Mouse (Mus musculus) heart, adult 18-20 months (tissue): Measurements from ENCODE around the gene Gadd45gip1. TPM values are rescaled to one million over a fixed set of nuclear protein-coding genes. Genes with fewer than 3 reads are reported as not detected.

ENCODE experiments used
- DNase-seq, 2 experiments: peaks; one replicate each; pipeline ENCODE4 v3.0.0; 2021 to 2022; ENCODE audit warnings: mixed read lengths in 1 of 2
- microRNA-seq, 2 experiments: library from miRNA; unstranded; fragments of <30 nt; microRNA quantifications; one replicate each; pipeline ENCODE4 v1.2.0; 2022
- total RNA-seq, 2 experiments: library from RNA; stranded (reverse); gene quantifications; 2 replicates each; pipeline ENCODE4 v1.2.3; 2021

Gene Gadd45gip1
- total RNA-seq, 2 experiments from 2014 or later: 31.5 to 35.7 TPM

DNA sequence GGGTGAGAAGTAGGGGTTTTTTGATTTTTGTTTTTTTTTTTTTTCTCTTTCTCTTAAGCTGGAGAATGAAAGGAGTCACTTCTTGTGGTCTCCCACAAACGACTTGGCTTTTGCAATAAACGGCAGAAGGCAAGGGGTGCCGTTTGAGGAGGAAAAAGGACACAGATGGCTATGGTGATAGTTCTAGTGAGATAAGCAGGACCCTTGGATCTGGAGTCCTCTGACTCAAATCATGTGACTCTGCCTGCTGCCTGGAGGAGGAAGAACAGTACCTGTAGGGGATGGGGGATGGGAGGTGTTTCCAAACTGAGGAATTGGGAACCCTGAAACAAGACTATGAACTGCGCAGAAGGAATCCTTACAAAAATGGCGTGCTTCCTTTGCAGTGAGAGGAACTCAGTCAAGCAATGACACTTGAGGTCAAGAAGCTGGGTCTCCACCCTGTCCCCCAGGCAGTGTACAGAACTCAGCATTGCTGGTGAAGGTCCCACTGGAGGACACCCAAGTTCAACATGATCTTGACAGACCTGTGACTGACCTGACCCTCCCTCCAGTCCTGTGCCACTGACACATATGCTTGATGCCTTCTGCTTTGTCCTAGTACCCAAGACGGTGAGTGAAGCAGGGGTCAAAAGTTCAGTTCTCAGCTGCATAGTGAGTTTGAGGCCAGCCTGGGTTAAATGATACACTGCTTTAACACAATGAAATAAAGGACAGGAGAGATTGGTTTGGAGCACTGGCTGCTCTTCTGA, 16.5 kb downstream of the Gadd45gip1 start:
- DNase-seq: peak in 1 of 2 experiments; percentile 32

- no peak for DNase-seq
Measured at GRCm38 (mm10) chr8:84856434-84856833, 25.1 kb downstream of the Gadd45gip1 start.

DNA sequence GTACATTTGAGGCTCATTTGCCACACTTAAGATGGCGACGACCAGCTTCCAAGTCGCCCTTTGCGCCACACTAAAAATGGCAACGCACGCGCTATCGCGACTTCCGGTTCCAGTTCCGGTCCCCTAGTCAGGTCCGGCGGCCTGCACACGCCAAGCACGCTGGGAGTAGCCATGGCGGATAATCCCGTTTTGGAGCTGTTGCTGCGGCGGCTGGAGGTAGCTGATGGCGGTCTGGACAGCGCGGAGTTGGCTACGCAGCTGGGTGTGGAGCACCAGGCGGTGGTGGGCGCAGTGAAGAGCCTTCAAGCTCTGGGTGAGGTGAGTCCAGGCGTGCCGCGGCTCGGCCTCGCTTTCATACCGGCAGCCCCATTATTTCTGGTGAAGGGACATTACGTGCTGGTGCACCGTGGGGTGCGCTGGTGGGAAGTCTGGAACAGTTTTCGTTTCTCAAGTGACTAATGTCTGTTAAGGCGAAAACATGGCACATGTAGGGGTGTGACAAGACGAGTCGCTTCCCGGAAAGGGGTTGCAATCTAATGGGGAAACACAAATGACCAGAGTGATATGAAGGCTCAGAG, 25.6 kb downstream of the Gadd45gip1 start, which contains the start of gene Farsa:
Gene Farsa (plus strand): TSS at position 126 of the 578 bp plus-strand sequence.
- DNase-seq: peak; percentile 94 to 96

GRCm38 (mm10) chr8:84871376-84872308, 40.3 kb downstream of the Gadd45gip1 start, which contains the start of gene Syce2:
TSS of gene Syce2 (plus strand) at chr8:84872111.
- DNase-seq: peak; percentile 82 to 85

- DNase-seq: peak; percentile 14 to 28
Measured at GRCm38 (mm10) chr8:84872309-84872965, 41.1 kb downstream of the Gadd45gip1 start.

- no peak for DNase-seq
Measured at GRCm38 (mm10) chr8:84873016-84873415, 41.7 kb downstream of the Gadd45gip1 start.

DNA sequence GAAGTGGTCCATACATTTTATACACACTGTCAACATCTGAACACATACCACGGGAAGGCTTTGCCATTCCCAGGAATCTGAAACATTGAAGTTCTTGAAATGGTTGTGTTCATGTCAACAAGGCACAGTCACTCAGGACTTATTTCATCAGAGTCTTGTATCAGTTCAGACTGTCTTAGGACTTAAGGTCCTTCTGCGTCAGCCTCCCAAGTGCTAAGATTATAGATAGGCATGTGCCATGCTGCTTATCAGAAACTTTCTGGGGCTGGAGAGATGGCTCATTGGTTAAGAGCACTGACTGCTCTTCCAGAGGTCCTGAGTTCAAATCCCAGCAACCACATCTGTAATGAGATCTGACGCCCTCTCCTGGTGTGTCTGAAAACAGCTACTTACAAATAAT, 43.0 kb downstream of the Gadd45gip1 start:
- DNase-seq: no peak

- DNase-seq: no peak
Measured at GRCm38 (mm10) chr8:84877297-84878035, 46.1 kb downstream of the Gadd45gip1 start.

DNA sequence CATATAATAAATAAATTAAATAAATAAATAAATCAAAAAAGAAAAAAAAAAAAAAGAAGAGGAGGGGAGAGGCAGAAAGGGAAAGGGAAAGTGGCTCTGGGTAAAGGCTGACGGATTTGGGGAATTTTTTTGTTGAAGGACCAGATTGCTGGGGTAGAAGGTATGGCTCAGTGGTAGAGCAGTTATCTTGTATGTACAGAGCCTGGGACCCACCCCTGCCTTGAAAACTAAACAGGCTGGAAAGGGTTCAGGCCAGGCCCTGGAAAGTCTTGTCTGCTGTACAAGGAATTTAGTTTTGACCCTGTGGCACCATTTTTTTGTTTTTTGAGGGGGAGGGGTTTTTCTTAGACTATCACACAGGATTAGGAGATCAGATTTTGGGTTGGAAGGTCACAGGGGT, 47.6 kb downstream of the Gadd45gip1 start:
- DNase-seq: no peak

DNA sequence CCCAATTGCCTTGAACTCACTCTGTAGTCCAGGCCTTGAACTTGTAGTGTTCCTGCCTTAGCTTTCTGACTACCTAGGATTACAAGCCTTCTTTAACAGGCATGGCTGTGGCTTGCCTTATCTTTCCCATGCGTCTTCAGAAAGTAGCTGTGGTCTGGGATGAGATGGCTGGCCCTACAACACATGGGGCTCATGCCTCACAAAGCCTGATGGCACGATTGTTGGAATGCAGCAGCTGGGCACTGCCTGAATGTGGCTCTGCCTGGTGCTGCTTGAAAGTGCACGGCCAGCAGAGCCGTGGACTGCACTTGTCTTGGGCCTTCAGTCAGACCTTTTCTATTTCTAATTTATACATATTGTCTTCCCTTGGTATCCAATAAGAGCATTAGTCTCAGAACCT, 53.4 kb downstream of the Gadd45gip1 start:
- DNase-seq: no peak

Small RNA genes within 50 kb of the gene (microRNA-seq; reads per million reads assigned to microRNA genes)
- gene Mir7069: 1.1 to 3.8 reads per million in 2 experiments

Other genes with a start within 250 kb of the Gadd45gip1 start
- gene Ier2, start 168.7 kb upstream of the Gadd45gip1 start, total RNA-seq: 10 to 100 TPM; 11.2 to 13.4 TPM
- gene Trmt1, start 145.2 kb upstream of the Gadd45gip1 start, total RNA-seq: 10 to 100 TPM; 34.2 to 45.1 TPM
- 10 to 100 TPM; 31.4 to 32.7 TPM for gene Nacc1, start 143.7 kb upstream of the Gadd45gip1 start, total RNA-seq
- 1 to 10 TPM; 3.1 to 4.4 TPM for gene Lyl1, start 130.1 kb upstream of the Gadd45gip1 start, total RNA-seq
- gene G430095P16Rik, start 108.5 kb upstream of the Gadd45gip1 start, total RNA-seq: under 1 TPM; 0.40 to 0.69 TPM
- gene Nfix, start 31.2 kb upstream of the Gadd45gip1 start, total RNA-seq: 100 to 1,000 TPM; 250 to 260 TPM
- gene Dand5, start 8.7 kb upstream of the Gadd45gip1 start, total RNA-seq: 10 to 100 TPM; 10.0 to 13.2 TPM
- gene Rad23a, start 9.1 kb downstream of the Gadd45gip1 start, total RNA-seq: 10 to 100 TPM; 88.5 to 96.7 TPM
- gene Calr, start 15.4 kb downstream of the Gadd45gip1 start, total RNA-seq: 100 to 1,000 TPM; 297 to 306 TPM
- 10 to 100 TPM; 22.6 to 22.9 TPM for gene Farsa, start 25.5 kb downstream of the Gadd45gip1 start, total RNA-seq
- gene Syce2, start 40.6 kb downstream of the Gadd45gip1 start, total RNA-seq: 1 to 10 TPM; 4.4 to 4.9 TPM
- gene Gcdh, start 62.4 kb downstream of the Gadd45gip1 start, total RNA-seq: 10 to 100 TPM; 79.9 to 84.2 TPM
- not detected for gene Klf1, start 70.4 kb downstream of the Gadd45gip1 start, total RNA-seq
- gene Dnase2a, start 77.0 kb downstream of the Gadd45gip1 start, total RNA-seq: 10 to 100 TPM in 1 of 2 experiments, 1 to 10 TPM in 1; 9.5 to 11.0 TPM
- under 1 TPM; 0.10 TPM for gene Mast1, start 105.8 kb downstream of the Gadd45gip1 start, total RNA-seq
- not detected for gene Rtbdn, start 115.5 kb downstream of the Gadd45gip1 start, total RNA-seq
- gene Gm49661, start 137.9 kb downstream of the Gadd45gip1 start, total RNA-seq: 1 to 10 TPM in 1 of 2 experiments, not detected in 1; 2.3 TPM
- 100 to 1,000 TPM; 648 to 740 TPM for gene Prdx2, start 138.1 kb downstream of the Gadd45gip1 start, total RNA-seq
- gene Rnaseh2a, start 138.2 kb downstream of the Gadd45gip1 start, total RNA-seq: 10 to 100 TPM; 45.6 to 48.4 TPM
- 10 to 100 TPM; 11.0 to 13.9 TPM for gene Junb, start 147.2 kb downstream of the Gadd45gip1 start, total RNA-seq
- gene Hook2, start 159.1 kb downstream of the Gadd45gip1 start, total RNA-seq: 1 to 10 TPM; 2.7 TPM
- not detected for gene Best2, start 183.0 kb downstream of the Gadd45gip1 start, total RNA-seq
- 10 to 100 TPM; 64.7 to 67.3 TPM for gene Asna1, start 193.8 kb downstream of the Gadd45gip1 start, total RNA-seq
- gene Trir, start 195.3 kb downstream of the Gadd45gip1 start, total RNA-seq: 10 to 100 TPM; 84.5 to 87.7 TPM
- 10 to 100 TPM; 24.1 to 31.2 TPM for gene Tnpo2, start 205.4 kb downstream of the Gadd45gip1 start, total RNA-seq
- gene Fbxw9, start 228.5 kb downstream of the Gadd45gip1 start, total RNA-seq: 1 to 10 TPM; 2.7 to 3.2 TPM
- not detected for gene Gm5741, start 236.5 kb downstream of the Gadd45gip1 start, total RNA-seq
- gene Dhps, start 240.2 kb downstream of the Gadd45gip1 start, total RNA-seq: 10 to 100 TPM; 36.5 to 36.6 TPM
- 10 to 100 TPM; 42.1 to 47.3 TPM for gene Wdr83os, start 249.2 kb downstream of the Gadd45gip1 start, total RNA-seq
- 10 to 100 TPM; 28.7 to 34.6 TPM for gene Wdr83, start 249.8 kb downstream of the Gadd45gip1 start, total RNA-seq